Mouse (Mus musculus) cerebellum, adult 9-11 months (tissue): ENCODE measurements around the gene Gabpb2.
A peak's percentile ranks its signal among the peaks of the same experiment; 100 is the strongest.

Experiments used
- DNase-seq: peaks from one replicate; pipeline ENCODE4 v3.0.0; 2022

Gene Gabpb2

GRCm38 (mm10) chr3:95217255-95218134 is at the start of gene Gabpb2:
Gabpb2 (minus strand) TSS chr3:95217916.
- DNase-seq: peak; percentile 92

- DNase-seq: no peak
Observed at GRCm38 (mm10) chr3:95266052-95266451, 48.3 kb upstream of the Gabpb2 start.

- no peak for DNase-seq
Observed at GRCm38 (mm10) chr3:95264724-95265123, 47.0 kb upstream of the Gabpb2 start.

GRCm38 (mm10) chr3:95263089-95263739 is 45.5 kb upstream of the Gabpb2 start:
- no peak for DNase-seq

- DNase-seq: no peak
Observed at GRCm38 (mm10) chr3:95261975-95262374, 44.3 kb upstream of the Gabpb2 start.

- DNase-seq: no peak
Observed at GRCm38 (mm10) chr3:95256931-95257330, 39.2 kb upstream of the Gabpb2 start.

DNA sequence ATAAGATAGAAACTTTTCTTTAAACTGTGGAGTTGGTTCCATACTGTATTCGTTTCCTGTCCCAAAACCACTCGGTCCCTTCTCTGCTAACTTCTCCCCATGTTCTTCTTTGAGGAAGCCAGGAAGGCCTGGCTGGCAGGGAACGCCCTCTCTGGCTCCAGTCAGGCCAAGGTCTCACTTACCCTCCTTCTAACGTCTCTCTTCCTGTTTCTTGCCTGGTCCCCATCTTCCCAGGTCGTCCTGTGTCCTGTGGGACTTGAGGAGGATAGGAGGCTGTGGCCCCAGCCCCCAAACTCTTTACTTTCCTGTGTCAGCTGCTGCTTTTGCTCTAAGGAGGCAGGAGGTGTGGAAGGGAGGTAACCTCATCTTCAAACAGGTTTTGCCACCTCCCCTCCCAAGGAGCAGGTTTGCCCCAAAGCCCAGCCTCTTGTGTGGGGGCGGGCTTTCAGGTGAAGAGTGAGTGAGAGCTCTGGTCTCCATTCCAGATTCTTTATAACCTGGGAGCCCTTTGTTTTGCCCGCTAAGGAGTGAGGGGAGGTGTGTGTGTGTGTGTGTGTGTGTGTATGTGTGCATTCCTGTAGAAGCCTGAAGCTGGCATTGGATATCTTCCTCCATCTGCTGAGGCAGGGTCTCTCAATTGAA is 33.2 kb upstream of the Gabpb2 start, which contains the start of gene Bnipl:
Gene Bnipl (minus strand): TSS at position 411 of the 642 bp plus-strand sequence.
- DNase-seq: peak; percentile 60

DNA sequence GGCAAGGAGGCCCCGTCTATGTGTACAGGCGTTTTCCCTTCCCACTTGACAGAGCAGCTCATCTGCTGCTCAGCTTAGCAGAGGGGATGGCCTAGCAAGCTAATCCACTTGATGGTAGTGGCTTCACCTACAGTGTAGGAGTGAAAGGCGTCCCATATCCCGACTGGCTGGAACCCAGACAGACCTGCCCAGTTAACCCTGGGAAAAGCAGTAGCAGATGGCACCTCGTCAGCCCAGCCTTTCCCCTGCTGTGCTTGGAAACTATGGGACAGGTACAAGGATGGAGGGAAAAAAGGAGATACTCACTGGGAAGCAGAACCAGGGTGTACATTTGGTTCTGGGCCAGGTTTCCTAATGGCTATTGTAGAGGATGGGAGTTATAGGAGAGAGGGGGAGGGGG is 32.6 kb upstream of the Gabpb2 start:
- peak; percentile 93 for DNase-seq

DNA sequence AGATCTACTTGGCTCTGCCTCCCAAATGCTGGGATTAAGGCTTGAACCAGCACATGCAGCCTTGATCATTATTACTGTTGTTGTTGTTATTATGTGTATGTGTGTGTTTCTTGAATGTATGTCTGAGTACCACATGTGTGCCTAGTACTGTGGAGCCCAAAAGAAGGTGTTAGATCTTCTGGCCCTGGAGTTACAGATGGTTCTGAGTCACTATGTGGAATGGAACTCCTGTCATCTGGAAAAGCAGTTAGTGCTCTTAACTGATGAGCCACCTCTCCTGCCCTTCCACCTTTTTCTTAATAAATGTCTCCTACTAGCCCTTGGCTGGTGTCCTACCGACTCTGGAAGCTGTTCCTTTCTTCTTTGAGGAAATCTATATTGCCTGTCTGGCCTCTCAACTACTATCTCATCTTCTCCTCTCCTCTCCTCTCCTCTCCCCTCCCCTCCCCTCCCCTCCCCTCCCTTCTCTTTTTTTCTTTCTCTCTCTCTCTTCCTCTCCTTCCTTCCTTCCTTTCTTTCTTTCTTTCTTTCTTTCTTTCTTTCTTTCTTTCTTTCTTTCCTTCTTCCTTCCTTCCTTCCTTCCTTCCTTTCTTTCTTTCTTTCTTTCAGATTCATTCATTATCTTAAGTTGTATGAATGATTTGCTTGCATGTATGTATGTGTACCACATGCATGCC is 30.1 kb upstream of the Gabpb2 start:
- no peak for DNase-seq

DNA sequence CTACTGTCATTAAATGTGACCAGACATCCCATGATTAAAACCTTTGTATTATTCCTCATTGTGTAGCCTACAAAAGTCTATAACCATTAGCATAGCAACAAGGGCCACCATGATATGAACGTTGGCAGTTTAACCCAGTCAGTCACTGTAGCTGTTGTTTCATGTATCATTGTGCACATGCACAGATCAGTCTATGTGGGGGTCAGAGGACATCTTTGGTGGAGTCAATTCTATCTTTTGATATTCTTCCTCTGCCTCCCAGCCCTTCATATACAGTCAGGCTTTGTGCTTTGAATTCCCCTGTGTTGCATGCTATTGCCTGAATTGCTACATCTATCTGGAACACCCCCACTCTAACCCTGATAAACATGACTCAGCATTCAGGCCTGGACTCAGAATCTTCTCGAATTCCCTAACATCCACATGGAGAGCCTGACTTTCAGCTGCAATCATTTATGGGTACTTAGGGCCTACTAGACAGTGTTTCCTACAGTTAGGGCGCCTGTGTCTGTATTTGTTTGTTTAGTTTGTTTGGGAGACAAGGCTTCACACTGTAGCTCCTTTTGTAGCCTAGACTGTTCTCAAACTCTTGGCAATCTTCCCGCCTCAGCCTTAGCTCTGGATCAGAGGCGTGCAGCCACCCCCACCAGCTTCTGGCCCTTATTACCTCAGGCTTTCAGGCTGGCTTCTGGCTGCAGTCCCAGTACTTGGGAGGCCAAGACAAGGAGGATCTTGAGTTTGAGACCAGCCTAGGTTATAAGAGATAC is 28.9 kb upstream of the Gabpb2 start:
- DNase-seq: peak; percentile 72

GRCm38 (mm10) chr3:95243086-95243485 is 25.4 kb upstream of the Gabpb2 start:
- DNase-seq: no peak

- no peak for DNase-seq
Observed at GRCm38 (mm10) chr3:95241498-95241897, 23.8 kb upstream of the Gabpb2 start, which contains the start of gene Gm128. Gm128 (minus strand) TSS chr3:95241598.

- DNase-seq: no peak
Observed at GRCm38 (mm10) chr3:95240900-95241299, 23.2 kb upstream of the Gabpb2 start.

- no peak for DNase-seq
Observed at GRCm38 (mm10) chr3:95239971-95240370, 22.3 kb upstream of the Gabpb2 start.

DNA sequence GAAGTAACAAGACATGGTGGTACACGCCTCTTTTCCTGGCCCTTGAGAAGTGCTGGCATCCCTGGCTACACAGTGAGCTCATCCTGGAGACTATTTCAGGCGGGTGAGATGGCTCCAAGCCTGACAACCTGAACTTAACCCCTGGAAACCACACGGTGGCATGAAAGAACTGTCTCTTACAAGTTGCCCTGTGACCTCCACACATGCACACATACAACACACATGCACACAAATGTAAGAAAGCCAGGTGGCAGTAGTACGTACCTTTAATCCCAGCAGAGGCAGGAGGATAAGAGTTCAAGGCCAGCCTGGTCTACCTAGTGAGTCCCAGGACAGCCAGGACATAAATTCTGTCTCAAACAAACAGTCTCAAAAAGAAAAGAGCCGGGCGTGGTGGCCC is 21.3 kb upstream of the Gabpb2 start:
- DNase-seq: no peak

- DNase-seq: no peak
Observed at GRCm38 (mm10) chr3:95237541-95238099, 19.9 kb upstream of the Gabpb2 start.

DNA sequence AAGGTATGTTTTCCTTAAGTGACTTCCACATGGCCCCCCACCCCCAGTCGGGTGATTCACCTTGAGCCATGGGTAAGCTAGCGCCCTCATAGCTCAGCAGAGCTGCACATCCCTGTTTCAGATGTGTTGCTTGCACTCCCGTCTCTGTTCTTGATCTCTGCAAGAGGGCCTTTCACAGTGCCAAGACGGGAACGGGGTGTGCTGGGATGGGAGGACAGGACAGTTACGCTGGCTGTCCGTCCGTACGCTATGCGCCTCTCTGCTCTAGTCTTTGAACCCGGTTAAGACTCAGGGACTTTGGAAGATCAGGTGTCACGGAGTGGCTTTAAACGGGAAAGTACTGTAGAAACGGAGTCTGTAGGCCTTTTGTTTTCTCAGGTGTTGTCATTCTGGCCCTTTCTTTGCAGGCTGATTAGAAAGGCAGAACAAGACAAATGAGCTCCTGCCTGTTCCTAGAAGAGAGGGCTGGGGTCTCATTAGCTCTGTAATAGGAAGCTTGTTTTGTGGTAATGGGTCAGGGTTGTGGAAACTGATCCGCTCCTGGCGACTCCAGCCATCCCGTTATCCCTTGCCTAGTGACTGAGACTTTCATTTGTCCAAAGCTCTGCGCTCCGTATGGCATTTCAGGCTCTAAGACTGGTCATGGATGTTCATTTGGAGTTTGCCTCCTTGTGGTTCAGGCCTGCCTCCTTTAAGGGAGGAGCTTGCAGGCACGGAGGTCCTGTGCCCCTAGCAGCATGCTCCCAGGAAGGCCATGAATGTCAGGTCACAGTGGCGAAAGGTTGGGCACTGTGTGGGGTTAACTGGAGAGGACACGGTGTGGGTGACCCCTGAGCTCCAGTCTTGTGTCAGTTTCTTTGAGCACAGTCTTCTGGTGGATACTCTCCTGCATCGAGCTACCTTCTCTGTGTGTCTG is 17.9 kb upstream of the Gabpb2 start:
- no peak for DNase-seq

GRCm38 (mm10) chr3:95233303-95233980 is 15.7 kb upstream of the Gabpb2 start:
- no peak for DNase-seq

GRCm38 (mm10) chr3:95232771-95233170 is 15.1 kb upstream of the Gabpb2 start:
- DNase-seq: no peak
